Mouse (Mus musculus) inflammation-experienced regulatory T-cells, adult 6 months (primary cell): ENCODE measurements around the gene Cd200r3. TPM values are rescaled to one million over a fixed set of nuclear protein-coding genes. Genes with fewer than 3 reads are reported as not detected.

Experiments used
- ATAC-seq: one replicate; pipeline ENCODE4 v1.8.0; 2017
- polyA plus RNA-seq, 3 experiments: library from polyadenylated mRNA; unstranded; fragments of 100-300 nt; shearing (Covaris generic); gene quantifications; one replicate each; pipeline ENCODE4 v1.2.1; 2017

Gene Cd200r3
- 1 to 10 TPM in 1 of 3 experiments, not detected in 2; 1.9 TPM for polyA plus RNA-seq

GRCm38 (mm10) chr16:44943468-44943867 is at the start of gene Cd200r3:
Cd200r3 (plus strand) TSS chr16:44943678.
- no peak for ATAC-seq

- ATAC-seq: no peak
Observed at GRCm38 (mm10) chr16:44932016-44932415, 11.5 kb upstream of the Cd200r3 start.

- ATAC-seq: no peak
Observed at GRCm38 (mm10) chr16:44951360-44952114, 8.1 kb downstream of the Cd200r3 start.

GRCm38 (mm10) chr16:44962296-44962695 is 18.8 kb downstream of the Cd200r3 start:
- no peak for ATAC-seq

- ATAC-seq: peak; percentile 76
Observed at GRCm38 (mm10) chr16:44962777-44963176, 19.3 kb downstream of the Cd200r3 start.

GRCm38 (mm10) chr16:44964526-44965374 is 21.3 kb downstream of the Cd200r3 start:
- ATAC-seq: peak; percentile 53

- ATAC-seq: peak; percentile 61
Observed at GRCm38 (mm10) chr16:44965428-44965827, 21.9 kb downstream of the Cd200r3 start.

- no peak for ATAC-seq
Observed at GRCm38 (mm10) chr16:44965890-44966289, 22.4 kb downstream of the Cd200r3 start.

GRCm38 (mm10) chr16:44966891-44967290 is 23.4 kb downstream of the Cd200r3 start:
- no peak for ATAC-seq

GRCm38 (mm10) chr16:44968113-44968512 is 24.6 kb downstream of the Cd200r3 start:
- ATAC-seq: no peak

GRCm38 (mm10) chr16:44970925-44971324 is 27.4 kb downstream of the Cd200r3 start:
- ATAC-seq: no peak

- no peak for ATAC-seq
Observed at GRCm38 (mm10) chr16:44974042-44974441, 30.6 kb downstream of the Cd200r3 start.

- ATAC-seq: no peak
Observed at GRCm38 (mm10) chr16:44976081-44976480, 32.6 kb downstream of the Cd200r3 start.

GRCm38 (mm10) chr16:44976892-44977633 is 33.6 kb downstream of the Cd200r3 start:
- ATAC-seq: no peak

- ATAC-seq: no peak
Observed at GRCm38 (mm10) chr16:44978193-44978592, 34.7 kb downstream of the Cd200r3 start.

- ATAC-seq: no peak
Observed at GRCm38 (mm10) chr16:44979355-44979896, 35.9 kb downstream of the Cd200r3 start.

- ATAC-seq: no peak
Observed at GRCm38 (mm10) chr16:44982972-44983371, 39.5 kb downstream of the Cd200r3 start.

GRCm38 (mm10) chr16:44983379-44984060 is 40.0 kb downstream of the Cd200r3 start:
- ATAC-seq: no peak

GRCm38 (mm10) chr16:44984111-44984510 is 40.6 kb downstream of the Cd200r3 start:
- ATAC-seq: no peak

- no peak for ATAC-seq
Observed at GRCm38 (mm10) chr16:44984925-44985324, 41.4 kb downstream of the Cd200r3 start.

- no peak for ATAC-seq
Observed at GRCm38 (mm10) chr16:44986029-44986428, 42.6 kb downstream of the Cd200r3 start.
